Mouse (Mus musculus) liver, adult 2 months (tissue): ENCODE measurements around the gene Dnaaf3. TPM values are rescaled to one million over a fixed set of nuclear protein-coding genes. Genes with fewer than 3 reads are reported as not detected.

Source experiments
- DNase-seq: peaks from one replicate; pipeline ENCODE4 v3.0.0-alpha.2; 2011; ENCODE audit warnings: low read depth, low spot score; ENCODE audit errors: extremely low read depth
- H3K27ac ChIP-seq: fragments of 200-500 bp; replicated peaks from 2 replicates; pipeline ENCODE4 v1.5.1; 2012; ENCODE audit warnings: low read depth, mild to moderate bottlenecking, control low read depth, inconsistent platforms, low read length; ENCODE audit not compliant: insufficient read depth
- H3K27me3 ChIP-seq: fragments of 200-500 bp; 2 replicates; pipeline ENCODE4 v1.6.1; 2012; ENCODE audit warnings: mild to moderate bottlenecking, moderate library complexity, low read length, inconsistent platforms; ENCODE audit not compliant: control insufficient read depth, insufficient read depth
- H3K36me3 ChIP-seq: fragments of 200-500 bp; 2 replicates; pipeline ENCODE4 v1.6.1; 2012; ENCODE audit warnings: low read length, inconsistent platforms; ENCODE audit not compliant: control insufficient read depth, insufficient read depth
- H3K4me1 ChIP-seq: fragments of 200-500 bp; 2 replicates; pipeline ENCODE4 v1.6.1; 2011; ENCODE audit warnings: low read length; ENCODE audit not compliant: control insufficient read depth, insufficient read depth
- H3K4me3 ChIP-seq: fragments of 200-500 bp; 2 replicates; pipeline ENCODE4 v1.5.1; 2011; ENCODE audit warnings: low read depth, mild to moderate bottlenecking, control low read depth, low read length, moderate library complexity; ENCODE audit not compliant: insufficient read depth
- H3K79me2 ChIP-seq: fragments of 200-500 bp; 2 replicates; pipeline ENCODE4 v1.6.1; 2012; ENCODE audit warnings: inconsistent platforms, mild to moderate bottlenecking, low read length, moderate library complexity; ENCODE audit not compliant: control insufficient read depth, insufficient read depth
- H3K9ac ChIP-seq: fragments of 200-500 bp; 2 replicates; pipeline ENCODE4 v1.6.1; 2012; ENCODE audit warnings: low read depth, mild to moderate bottlenecking, control low read depth, inconsistent platforms, low read length
- CTCF ChIP-seq: fragments of 200-500 bp; IDR thresholded peaks from 2 replicates; pipeline ENCODE4 v1.5.1; 2011; ENCODE audit warnings: low read depth, low read length, control low read depth
- POLR2A ChIP-seq: fragments of 200-500 bp; IDR thresholded peaks from 2 replicates; pipeline ENCODE4 v1.6.1; 2011; ENCODE audit warnings: low read length, control low read depth; ENCODE audit not compliant: insufficient read depth; ENCODE audit errors: extremely low read depth
- WGBS: fragments of 180-500 bp; shearing (Covaris S2); methylation state at CpG from one replicate; pipeline ENCODE4 v1.1.7; 2018; 5-methylcytosine and 5-hydroxymethylcytosine counted together
- polyA plus RNA-seq: library from polyadenylated mRNA; depleted of rRNA; stranded (reverse); fragments of >200 nt; gene quantifications from 2 replicates; pipeline ENCODE4 v1.2.3, GENCODE M21; 2012
- total RNA-seq: library from RNA; depleted of rRNA; stranded (reverse); fragments of >200 nt; gene quantifications from 2 replicates; pipeline ENCODE4 v1.2.3, GENCODE M21; 2014

Gene Dnaaf3
- total and polyA plus RNA-seq, 2 experiments, result 0.09 to 0.44 TPM

- Histone ChIP-seq H3K4me3 (no peak within 1 kb of the TSS), H3K79me2 (no peaks in the 10 kb centered on the region), H3K36me3 (no peaks in the 10 kb centered on the region), H3K9ac (no peak within 1 kb of the TSS), H3K27ac (no peak within 1 kb of the TSS), H3K4me1 (no peaks in the 10 kb centered on the region), H3K27me3 (peaks cover 7% of the 10 kb centered on the region; the same call in 1 of the 2 replicates)
- no peak for TF ChIP-seq CTCF
- no peak for TF ChIP-seq POLR2A
- DNase-seq, result no peak
- WGBS, result 47% methylated on average over 4 of the region's 4 CpGs
Measured at GRCm38 (mm10) chr7:4516332-4517050, 15.8 kb downstream of the Dnaaf3 start, which contains the start of gene Tnnt1. TSS of gene Tnnt1 (minus strand) at chr7:4516382.

- H3K79me2 ChIP-seq, result no peaks in the 10 kb centered on the region
- peaks cover 7% of the 10 kb centered on the region; the same call in 1 of the 2 replicates for H3K27me3 ChIP-seq
- no peaks in the 10 kb centered on the region for H3K36me3 ChIP-seq
- no peak overlapping the region for H3K27ac ChIP-seq
- H3K9ac ChIP-seq, result no peak overlapping the region
- 68% methylated on average over 6 of the region's 6 CpGs for WGBS
- H3K4me3 ChIP-seq, result no peak overlapping the region
- TF ChIP-seq CTCF (no peak), POLR2A (no peak)
- DNase-seq, result no peak
- H3K4me1 ChIP-seq, result no peaks in the 10 kb centered on the region
Measured at GRCm38 (mm10) chr7:4515853-4516252, 16.4 kb downstream of the Dnaaf3 start.

GRCm38 (mm10) chr7:4513829-4514712 is 18.2 kb downstream of the Dnaaf3 start:
- 84% methylated on average over 6 of the region's 6 CpGs for WGBS
- Histone ChIP-seq H3K4me3 (no peak overlapping the region), H3K4me1 (no peaks in the 10 kb centered on the region), H3K36me3 (no peaks in the 10 kb centered on the region), H3K79me2 (no peaks in the 10 kb centered on the region), H3K27ac (no peak overlapping the region), H3K27me3 (no peaks in the 10 kb centered on the region), H3K9ac (no peak overlapping the region)
- TF ChIP-seq CTCF (no peak), POLR2A (no peak)
- DNase-seq, result no peak

GRCm38 (mm10) chr7:4513236-4513635 is 19.0 kb downstream of the Dnaaf3 start:
- Histone ChIP-seq H3K79me2 (no peaks in the 10 kb centered on the region), H3K36me3 (no peaks in the 10 kb centered on the region), H3K27me3 (no peaks in the 10 kb centered on the region), H3K4me1 (no peaks in the 10 kb centered on the region), H3K27ac (no peak overlapping the region), H3K9ac (no peak overlapping the region), H3K4me3 (no peak overlapping the region)
- DNase-seq, result peak; percentile 20
- TF ChIP-seq POLR2A, result no peak
- TF ChIP-seq CTCF, result peak; percentile 87
- WGBS, result 30% methylated on average over 13 of the region's 13 CpGs

GRCm38 (mm10) chr7:4511489-4512224 is 20.6 kb downstream of the Dnaaf3 start:
- WGBS, result 71% methylated on average over 8 of the region's 8 CpGs
- H3K27me3 ChIP-seq, result no peaks in the 10 kb centered on the region
- no peak for DNase-seq
- no peak overlapping the region for H3K4me3 ChIP-seq
- H3K4me1 ChIP-seq, result no peaks in the 10 kb centered on the region
- TF ChIP-seq CTCF (no peak), POLR2A (no peak)
- no peak overlapping the region for H3K27ac ChIP-seq
- H3K9ac ChIP-seq, result no peak overlapping the region
- no peaks in the 10 kb centered on the region for H3K36me3 ChIP-seq
- no peaks in the 10 kb centered on the region for H3K79me2 ChIP-seq
